Mouse (Mus musculus) left cerebral cortex, postnatal 36 days (tissue): ENCODE data around the gene Hnrnpu. TPM values are rescaled to one million over a fixed set of nuclear protein-coding genes. Genes with fewer than 3 reads are reported as not detected.
"Not testable (repeated sequence)": the region's sequence is repeated elsewhere in the genome, so short reads cannot be mapped to it uniquely, and the experiment has no call there.

Source experiments
- DNase-seq, 2 experiments: peaks; one replicate each; pipeline ENCODE4 v3.0.0; 2021 to 2022; ENCODE audit warnings: low spot score in 2 of 2, mixed read lengths in 1 of 2
- intact Hi-C: fragments of 180-260 bp; cut with DNase I; formaldehyde crosslinking; loops from one replicate; pipeline ENCODE4 v1.15.1; 2025
- total RNA-seq, 2 experiments: library from RNA; stranded (reverse); gene quantifications; 2 replicates each; pipeline ENCODE4 v1.2.3; 2021

Hnrnpu gene
- total RNA-seq, result 100 to 1,000 TPM; 321 to 436 TPM

- peak; percentile 96 to 98 for DNase-seq
- intact Hi-C loops, result loop anchor here (1.0 to 2.0 kb wide), 3 partner anchors 31 to 111 kb away; partner anchors contain the start of gene Efcab2
These were observed at the start of gene Hnrnpu for GRCm38 (mm10) chr1:178337551-178338317. TSS of gene Hnrnpu (minus strand) at chr1:178337797.

- intact Hi-C loops, result no loop called here
- DNase-seq, result no peak
These were observed 44.6 kb upstream of the Hnrnpu start for GRCm38 (mm10) chr1:178382165-178382564.

- DNase-seq, result no peak
- intact Hi-C loops, result no loop called here
These were observed 41.6 kb upstream of the Hnrnpu start for GRCm38 (mm10) chr1:178379224-178379623.

GRCm38 (mm10) chr1:178378115-178378514, 40.5 kb upstream of the Hnrnpu start:
- intact Hi-C loops, result no loop called here
- no peak for DNase-seq

GRCm38 (mm10) chr1:178376907-178377306, 39.3 kb upstream of the Hnrnpu start:
- DNase-seq, result no peak
- intact Hi-C loops, result no loop called here

GRCm38 (mm10) chr1:178376061-178376460, 38.5 kb upstream of the Hnrnpu start:
- DNase-seq, result no peak
- intact Hi-C loops, result no loop called here

- DNase-seq, result no peak
- intact Hi-C loops, result no loop called here
These were observed 37.8 kb upstream of the Hnrnpu start for GRCm38 (mm10) chr1:178375381-178375780.

GRCm38 (mm10) chr1:178372681-178373080, 35.1 kb upstream of the Hnrnpu start:
- intact Hi-C loops, result no loop called here
- no peak for DNase-seq

- peak in 1 of 2 experiments; percentile 30 for DNase-seq
- intact Hi-C loops, result loop anchor here (1.0 to 2.0 kb wide), 2 partner anchors 36 to 51 kb away; no protein-coding TSS in a partner anchor
These were observed 31.7 kb upstream of the Hnrnpu start for GRCm38 (mm10) chr1:178369272-178369651.

GRCm38 (mm10) chr1:178368548-178369271, 31.1 kb upstream of the Hnrnpu start:
- intact Hi-C loops, result loop anchor here (1.0 to 2.0 kb wide), 3 partner anchors 30 to 50 kb away; no protein-coding TSS in a partner anchor
- peak; percentile 94 to 97 for DNase-seq

GRCm38 (mm10) chr1:178368121-178368520, 30.5 kb upstream of the Hnrnpu start:
- intact Hi-C loops, result loop anchor here (1.0 to 2.0 kb wide), 2 partner anchors 30 to 37 kb away; no protein-coding TSS in a partner anchor
- DNase-seq, result no peak

GRCm38 (mm10) chr1:178365171-178365570, 27.6 kb upstream of the Hnrnpu start:
- intact Hi-C loops, result no loop called here
- no peak for DNase-seq

GRCm38 (mm10) chr1:178360702-178361101, 23.1 kb upstream of the Hnrnpu start:
- intact Hi-C loops, result no loop called here
- DNase-seq, result no peak

- intact Hi-C loops, result no loop called here
- DNase-seq, result no peak
These were observed 22.7 kb upstream of the Hnrnpu start for GRCm38 (mm10) chr1:178360264-178360663.

GRCm38 (mm10) chr1:178357776-178358710, 20.4 kb upstream of the Hnrnpu start:
- intact Hi-C loops, result no loop called here
- DNase-seq, result peak; percentile 79 to 80

GRCm38 (mm10) chr1:178354576-178354975, 17.0 kb upstream of the Hnrnpu start:
- intact Hi-C loops, result no loop called here
- no peak for DNase-seq

- intact Hi-C loops, result no loop called here
- DNase-seq, result no peak
These were observed 14.0 kb upstream of the Hnrnpu start for GRCm38 (mm10) chr1:178351643-178352042.

- no peak for DNase-seq
- intact Hi-C loops, result no loop called here
These were observed 13.2 kb upstream of the Hnrnpu start for GRCm38 (mm10) chr1:178350792-178351191.

- intact Hi-C loops, DNase-seq: not testable (repeated sequence)
These were observed 6.6 kb upstream of the Hnrnpu start for GRCm38 (mm10) chr1:178344071-178344805.
